Mouse (Mus musculus) retina, embryonic 14.5 days (tissue): ENCODE data around the gene Snx12.

ENCODE experiments used
- DNase-seq: peaks from one replicate; pipeline ENCODE4 v3.0.0-alpha.2; 2015; ENCODE audit warnings: low spot score

Gene Snx12

DNA sequence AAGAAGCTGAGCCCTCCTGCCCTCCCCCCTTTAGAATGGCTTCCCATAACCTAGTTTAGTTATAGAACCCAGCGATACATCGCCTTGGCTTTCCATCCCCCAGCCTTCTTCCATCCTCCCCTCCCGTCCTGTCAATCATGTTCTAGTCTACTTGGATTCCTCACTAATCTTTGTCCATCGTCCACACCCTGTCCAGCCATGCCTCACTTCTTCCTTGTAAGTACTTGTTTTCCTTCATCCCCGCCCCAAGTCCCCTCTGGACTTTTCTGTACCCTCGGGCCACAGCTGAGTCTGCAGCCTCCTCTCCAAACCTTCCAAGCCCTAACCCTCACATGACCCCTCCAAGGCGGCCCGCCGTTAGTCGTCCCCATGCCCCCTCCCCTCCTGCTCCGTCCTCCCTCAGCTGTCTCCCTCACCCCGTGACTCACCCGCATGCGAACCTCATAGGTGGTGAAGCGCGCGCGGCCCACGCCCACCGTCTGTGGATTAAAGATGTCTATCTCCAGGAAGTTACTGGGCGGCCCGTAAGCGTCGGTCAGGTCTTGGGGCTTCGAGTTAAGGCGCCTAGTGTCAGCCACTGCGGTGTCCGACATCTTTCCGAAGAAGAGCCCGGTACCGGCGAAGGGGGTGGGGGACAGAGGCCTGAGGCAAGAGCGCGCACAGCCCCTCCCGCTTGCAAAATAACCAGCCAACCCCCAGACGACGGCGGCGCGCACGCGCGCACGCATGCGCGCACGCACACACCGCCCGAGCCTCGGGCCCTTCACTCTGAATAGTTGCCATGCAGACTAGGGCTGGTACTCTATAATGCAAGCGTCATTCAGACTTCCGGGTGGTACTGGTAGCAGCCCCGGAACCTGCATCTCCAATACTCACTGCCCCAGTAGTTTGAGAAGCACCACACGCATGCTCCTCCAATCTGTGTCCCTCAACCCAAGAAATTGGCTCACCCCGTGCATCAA lies at the start of gene Snx12:
Gene Snx12 (minus strand): TSS at position 730 of the 962 bp plus-strand sequence.
- peak; percentile 89 for DNase-seq

DNA sequence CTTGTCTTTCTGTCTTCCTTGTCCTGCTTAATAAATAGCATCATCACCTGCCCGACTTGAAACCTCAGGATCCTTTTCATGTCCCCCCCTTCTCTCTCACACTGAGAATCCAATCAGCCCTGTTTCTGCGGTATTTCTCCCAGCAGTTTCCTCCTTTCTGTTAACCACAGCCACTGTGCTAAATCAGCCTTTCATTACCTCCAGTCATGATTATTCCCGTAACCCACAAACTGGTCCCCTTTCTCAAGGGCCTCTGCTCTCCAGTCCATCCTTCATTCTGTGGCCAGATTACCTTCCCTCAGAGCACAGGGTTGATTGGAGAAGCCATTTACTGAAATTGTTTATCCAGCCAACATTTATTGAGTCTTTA lies 46.4 kb upstream of the Snx12 start, which contains the start of gene Gm20489:
Gene Gm20489 (minus strand): TSS at position 269 of the 370 bp plus-strand sequence.
- DNase-seq: no peak

DNA sequence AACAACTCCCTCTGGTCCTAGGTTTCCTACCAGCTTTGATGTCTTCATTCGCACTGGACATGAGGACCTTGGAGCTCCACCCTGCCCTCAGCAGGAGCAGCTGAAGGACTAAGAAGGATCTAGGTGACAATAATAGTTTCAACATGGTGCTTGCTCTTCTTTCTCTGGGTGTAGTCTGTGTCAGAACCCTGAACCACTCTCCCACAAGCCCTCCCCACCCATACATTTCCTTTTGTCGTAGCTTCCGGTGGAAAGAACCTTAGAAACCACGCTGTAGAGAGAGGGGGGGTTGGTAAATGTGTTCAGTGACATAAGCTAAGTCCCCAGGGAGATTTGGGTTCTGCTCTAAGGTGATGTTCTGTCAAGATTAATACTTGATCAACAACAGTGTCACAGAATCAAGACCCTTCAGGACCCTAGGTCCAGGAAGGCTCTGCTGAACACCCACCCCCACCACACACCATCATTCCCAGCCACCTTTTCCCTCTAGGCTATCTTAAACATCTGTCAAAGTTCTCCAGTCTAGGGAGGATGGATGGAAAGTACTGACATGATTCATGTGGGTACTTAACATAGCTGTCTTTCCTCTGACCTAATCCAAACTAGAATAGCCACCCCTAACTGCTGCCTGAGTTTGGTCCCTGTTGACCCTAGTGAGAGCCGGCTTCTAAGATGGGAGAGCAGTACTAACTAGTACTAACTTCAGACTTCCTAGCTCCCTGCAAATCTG lies 45.8 kb upstream of the Snx12 start, which contains the start of gene Il2rg:
Gene Il2rg (minus strand): TSS at position 231 of the 730 bp plus-strand sequence.
- DNase-seq: no peak

DNA sequence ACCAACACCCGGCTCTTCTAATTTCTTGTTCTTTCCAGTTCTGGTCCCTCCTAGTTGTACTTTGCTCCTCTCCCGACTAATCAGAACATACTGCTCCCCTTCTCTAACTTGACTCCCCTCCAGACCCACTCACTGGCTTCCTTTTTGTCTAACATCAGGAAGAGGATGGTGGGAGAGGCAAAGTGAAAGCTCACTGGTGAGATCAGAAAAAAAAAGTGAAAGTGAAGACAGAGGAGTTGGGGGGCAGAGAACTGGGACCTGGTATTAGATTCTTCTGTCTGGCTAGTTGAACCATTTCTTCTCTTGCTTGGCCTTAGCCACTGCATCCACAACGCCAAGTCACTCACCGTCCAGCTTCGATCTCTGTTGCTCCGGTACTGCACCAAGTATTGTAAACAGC lies 44.3 kb upstream of the Snx12 start:
- no peak for DNase-seq

DNA sequence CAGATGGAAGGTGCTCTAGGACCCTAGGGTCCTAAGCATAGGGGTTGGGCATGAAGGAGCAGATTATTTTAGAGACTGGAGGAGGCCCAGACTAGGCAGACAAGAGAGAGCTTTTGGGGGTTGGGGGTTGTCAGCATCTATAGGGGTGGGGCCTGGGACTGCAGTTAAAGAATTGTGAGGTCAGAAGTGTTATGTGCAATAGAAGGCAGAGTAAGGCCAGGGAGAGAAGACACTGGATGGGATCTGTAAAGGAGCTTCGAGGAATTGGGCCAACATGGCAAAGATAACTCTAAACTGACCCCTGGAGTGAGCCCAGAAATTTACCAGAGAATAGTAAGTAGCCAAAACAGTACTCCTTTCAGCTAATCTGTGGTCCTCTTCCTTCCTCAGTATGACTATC lies 41.5 kb upstream of the Snx12 start, which contains the start of gene Gm614:
Gene Gm614 (minus strand): TSS at position 101 of the 400 bp plus-strand sequence.
- DNase-seq: no peak

DNA sequence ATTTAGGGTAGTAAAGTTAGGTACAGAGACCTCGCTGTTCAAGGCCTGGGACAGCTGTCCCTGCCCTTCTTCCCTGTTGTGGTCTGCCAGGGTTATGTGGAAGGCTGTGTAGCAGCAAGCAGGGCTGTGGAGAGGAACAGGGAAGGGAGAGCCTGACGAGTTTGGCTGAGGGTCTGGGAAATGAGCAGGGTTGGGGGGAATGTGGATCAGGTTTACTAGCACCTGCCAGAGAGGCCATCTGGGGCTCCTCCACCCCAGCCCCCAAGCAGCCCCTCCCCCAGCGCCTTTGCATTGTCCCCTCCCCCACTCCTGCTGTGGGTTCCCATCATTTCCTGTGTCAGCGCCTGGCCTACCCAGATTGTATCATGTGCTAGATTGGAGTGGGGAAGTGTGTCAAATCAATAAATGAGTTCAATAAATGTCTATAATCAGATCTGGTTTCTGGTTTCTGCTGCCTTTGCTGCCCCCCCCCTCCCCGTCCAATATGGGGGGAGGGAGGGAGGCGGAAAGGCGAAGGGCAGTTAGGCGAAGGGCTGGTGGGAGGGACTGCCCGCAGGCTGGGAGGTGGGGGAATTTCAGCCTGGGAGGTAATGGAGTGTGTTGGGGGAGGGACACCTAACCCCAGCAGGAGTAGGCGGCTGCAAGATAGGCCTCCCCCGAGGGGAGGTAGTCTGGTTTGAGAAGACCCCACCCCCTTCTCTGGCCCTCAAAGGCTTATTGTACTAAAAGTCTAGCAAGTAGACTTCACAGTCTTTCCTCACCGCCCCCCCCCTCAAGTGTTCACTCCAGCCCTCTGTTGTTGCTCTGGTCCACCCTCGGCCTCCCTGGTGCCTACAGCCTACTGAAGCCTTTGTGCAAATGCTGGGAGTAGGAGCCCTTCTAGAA lies 38.3 kb upstream of the Snx12 start:
- DNase-seq: peak; percentile 56

DNA sequence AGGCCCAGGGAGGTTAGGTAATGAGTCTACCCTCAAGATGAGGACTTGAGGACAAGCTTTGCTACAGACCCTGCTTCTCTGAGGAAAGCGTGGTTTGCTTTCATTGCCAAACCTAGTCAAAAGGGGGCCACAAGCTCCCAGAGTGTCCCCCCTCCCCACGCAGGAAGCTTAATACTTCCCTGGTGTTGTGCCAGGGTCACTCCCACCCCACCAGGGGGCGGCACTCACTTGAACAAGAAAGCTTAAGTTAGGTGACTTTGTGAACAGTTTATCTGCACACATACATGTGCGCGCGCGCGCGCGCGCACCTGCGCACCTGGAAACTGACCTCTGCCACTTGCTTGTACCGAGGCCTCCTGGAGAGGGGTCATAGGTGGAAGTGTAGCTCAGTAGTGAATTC lies 34.2 kb upstream of the Snx12 start:
- DNase-seq: no peak

DNA sequence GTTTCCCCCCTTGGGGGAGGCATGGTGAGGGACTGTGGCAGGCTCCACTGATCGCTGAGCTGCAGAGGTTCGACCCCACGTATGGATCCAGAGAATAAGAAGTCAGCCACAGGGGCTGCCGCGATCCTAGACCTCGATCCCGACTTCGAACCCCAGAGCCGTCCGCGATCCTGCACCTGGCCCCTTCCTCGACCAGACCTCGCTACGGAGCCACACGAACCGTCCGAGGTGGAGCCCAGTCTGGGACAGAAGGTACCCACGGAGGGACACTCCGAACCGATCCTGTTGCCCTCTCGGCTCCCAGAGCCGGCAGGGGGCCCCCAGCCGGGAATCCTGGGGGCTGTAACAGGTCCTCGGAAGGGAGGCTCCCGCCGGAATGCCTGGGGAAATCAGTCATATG lies 32.4 kb upstream of the Snx12 start:
- peak; percentile 7 for DNase-seq

DNA sequence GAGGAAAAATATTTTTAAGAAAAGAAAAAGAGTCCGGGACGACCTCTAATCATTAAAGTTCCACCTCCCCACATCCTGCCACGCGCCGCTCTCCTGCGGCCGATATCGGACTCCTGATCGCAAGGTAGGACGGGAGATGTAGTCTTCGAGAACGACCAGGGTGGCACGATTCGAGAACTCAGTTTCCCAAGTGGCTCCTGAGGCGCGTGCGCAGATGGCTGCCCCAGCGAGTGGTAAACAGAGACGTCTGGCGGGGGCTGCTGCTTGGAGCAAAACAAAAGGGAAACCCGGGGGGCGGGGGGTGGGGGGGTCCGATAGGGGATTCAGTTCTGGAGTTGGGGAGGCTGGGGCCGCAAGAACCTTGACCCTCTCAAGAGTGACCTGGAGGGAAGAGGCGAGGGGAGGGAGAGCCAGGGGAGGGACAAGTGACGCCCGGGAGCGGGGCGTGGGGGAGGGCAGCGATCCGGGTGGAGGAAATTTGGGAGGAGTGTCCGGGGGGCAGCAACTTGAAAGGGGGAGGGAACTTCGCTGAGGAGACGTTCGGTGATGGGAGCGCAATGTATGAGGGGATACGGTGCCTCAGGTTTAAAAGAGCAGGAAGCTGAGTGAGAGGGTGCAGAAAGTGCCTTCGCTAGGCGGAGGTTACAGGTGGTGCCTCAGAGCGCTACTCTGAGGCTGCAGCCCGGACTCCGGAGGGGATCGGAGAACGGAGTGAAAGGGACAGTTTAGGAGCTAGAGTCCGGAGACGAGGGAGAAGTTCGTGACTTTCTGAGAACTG lies 31.8 kb upstream of the Snx12 start, which contains the start of gene Foxo4:
Gene Foxo4 (plus strand): TSS at position 577 of the 778 bp plus-strand sequence.
- DNase-seq: peak; percentile 86

DNA sequence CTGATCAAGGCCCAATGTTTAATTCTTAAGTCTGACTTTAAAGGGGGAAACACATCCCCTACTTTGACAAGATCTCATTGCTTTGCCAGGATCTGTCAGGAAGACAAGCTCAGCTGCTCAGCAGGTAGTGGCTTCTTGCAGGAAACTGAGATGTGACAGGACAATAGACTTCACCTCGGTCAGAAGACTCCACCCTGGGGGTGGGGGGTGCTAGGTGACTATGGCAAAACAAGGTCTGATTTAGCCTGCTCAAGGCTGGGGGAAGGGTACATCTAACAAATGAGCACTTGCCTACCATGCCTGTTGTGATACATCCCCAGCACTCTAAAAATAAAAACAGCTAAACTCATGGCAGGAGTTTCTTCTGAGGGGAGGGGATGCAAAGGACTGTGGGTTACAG lies 22.6 kb upstream of the Snx12 start:
- DNase-seq: no peak

DNA sequence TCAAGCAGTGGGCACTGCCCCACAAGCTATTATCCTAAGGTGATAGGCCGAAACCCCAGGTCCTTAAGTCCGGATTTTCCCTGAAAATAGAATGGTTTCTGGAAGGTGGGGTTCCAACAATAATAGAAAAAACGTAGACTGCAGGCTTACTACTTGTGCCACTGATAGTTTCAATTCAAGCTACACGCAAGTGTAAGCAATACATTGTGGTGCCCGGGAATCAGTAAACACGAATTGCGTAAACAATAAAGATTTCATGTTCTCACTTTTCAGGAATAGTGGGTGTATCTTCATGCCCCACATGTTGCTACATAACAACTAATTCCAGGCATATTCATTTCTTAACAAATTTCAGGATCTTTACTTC lies 416 bp upstream of the Snx12 start:
- no peak for DNase-seq

DNA sequence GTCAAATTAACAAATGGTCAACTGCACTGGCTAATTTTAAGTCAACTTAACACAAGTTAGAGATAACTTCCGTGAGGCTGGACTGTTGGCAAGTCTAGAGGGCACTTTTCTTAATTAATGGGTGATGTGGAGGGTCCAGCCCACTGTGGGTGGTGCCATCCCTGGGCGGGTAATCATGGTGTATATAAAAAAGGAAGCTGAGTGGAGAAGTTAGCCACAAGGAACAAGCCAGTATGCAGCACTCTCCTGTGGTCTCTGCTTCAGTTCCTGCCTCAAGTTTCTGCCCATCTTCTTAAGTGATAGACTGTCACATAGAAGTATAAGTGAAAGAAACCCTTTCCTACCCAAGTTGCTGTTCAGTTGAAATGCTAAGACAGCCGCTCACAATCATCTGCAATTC lies 33.1 kb downstream of the Snx12 start:
- no peak for DNase-seq

DNA sequence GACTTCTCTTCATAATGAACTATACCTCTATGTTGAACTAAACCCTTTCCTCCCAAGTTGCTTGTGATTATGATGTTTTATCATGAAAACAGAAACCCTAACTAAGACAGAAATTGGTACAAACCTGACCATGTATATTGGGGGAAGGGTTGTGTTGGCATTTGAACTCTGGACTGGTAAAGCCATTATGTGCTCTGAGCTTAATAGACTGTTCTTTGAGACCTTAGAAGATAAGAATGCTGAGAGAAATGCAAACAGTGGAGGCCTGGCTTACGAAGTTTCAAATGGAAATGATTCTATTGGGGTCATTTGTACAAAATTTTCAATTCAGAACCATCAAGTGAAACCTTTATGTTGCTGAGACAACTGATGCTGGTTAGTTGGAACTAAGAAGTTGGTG lies 34.7 kb downstream of the Snx12 start:
- DNase-seq: no peak

DNA sequence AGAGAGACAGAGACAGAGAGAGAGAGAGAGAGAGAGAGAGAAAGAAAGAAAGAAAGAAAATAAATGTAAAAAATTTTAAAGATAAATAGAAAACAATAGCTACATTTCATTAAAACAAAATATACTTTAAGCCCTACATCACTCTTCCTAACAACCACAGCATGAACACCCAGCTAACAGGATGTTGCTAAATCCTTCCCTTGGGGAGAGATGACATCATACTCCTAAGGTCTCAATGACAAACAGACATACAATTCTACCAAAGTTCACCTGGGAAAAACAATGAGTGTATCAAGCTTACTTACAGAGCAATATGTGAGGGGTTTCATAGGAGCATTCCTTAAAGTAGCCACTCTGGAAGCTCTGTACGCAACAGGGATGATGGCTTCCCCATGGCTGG lies 49.0 kb downstream of the Snx12 start:
- no peak for DNase-seq

DNA sequence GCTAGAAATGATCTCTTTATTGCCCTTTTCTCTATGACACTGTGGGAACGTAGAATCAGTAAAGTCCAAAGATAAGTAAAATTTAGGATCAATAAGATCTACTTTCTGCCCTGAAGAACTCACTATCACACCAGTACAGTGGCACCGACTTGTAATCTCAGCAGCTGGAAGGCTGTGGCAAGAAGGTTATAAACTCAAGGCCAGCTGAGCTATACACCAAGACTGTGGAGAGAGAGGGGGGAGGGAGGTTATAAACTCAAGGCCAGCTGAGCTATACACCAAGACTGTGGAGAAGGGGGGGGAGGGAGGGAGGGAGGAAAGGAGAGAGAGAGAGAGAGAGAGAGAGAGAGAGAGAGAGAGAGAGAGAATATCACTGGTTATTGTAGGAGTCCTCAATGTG lies 53.9 kb downstream of the Snx12 start:
- DNase-seq: no peak

DNA sequence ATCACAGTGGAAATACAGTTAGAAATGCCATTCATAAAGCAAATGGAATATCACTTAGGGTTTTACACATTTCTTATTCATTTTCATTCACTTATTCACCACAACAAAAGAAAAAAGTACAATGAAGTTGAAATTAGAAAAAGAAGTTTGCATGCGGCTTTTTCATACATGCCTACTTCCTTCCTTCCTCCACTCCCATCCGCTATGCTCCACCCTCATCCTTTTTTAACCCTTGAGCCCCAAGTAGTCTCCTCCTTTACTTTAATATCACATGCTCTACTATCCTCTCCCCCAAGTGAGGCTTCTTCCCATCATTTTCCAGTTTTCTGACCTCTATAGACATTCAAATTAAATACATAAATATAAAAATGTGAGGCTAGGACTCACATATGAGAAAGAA lies 58.6 kb downstream of the Snx12 start:
- DNase-seq: no peak

DNA sequence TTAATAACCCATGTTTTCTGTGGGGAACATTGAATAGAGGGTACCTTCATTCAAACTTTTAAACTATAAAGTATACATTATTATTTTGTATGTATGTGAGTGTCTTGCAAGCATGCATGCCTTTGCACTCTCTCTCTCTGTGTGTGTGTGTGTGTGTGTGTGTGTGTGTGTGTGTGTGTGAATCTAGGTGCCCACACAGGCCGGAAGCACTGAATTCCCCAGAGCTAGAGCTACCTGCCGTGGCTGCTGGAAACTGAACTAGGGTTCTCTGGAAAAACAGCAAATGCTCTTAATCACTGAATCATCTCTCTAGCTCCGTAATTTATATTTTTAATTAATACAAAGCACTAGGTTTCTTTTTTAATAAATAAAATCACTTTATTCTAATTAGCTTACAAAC lies 59.1 kb downstream of the Snx12 start:
- DNase-seq: no peak

DNA sequence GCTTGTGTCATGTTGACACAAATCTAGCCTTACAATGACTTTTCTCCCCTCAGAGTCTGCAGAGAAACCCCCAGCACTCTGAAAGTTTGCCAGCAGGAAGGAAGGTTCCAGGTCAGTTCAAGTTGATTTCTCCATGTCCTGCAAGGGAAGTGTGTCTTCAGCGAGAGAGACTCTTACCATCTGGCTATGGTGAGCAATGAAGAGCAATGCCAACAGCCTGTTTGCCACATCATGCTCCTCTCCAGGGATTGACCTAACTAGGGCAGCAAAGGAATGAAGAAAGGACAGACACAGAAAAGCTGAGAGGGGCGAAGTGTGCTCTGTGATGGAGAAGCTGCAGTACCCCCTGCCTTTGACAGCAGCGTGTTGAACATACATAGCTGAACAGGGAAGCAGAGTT lies 59.8 kb downstream of the Snx12 start:
- DNase-seq: no peak

DNA sequence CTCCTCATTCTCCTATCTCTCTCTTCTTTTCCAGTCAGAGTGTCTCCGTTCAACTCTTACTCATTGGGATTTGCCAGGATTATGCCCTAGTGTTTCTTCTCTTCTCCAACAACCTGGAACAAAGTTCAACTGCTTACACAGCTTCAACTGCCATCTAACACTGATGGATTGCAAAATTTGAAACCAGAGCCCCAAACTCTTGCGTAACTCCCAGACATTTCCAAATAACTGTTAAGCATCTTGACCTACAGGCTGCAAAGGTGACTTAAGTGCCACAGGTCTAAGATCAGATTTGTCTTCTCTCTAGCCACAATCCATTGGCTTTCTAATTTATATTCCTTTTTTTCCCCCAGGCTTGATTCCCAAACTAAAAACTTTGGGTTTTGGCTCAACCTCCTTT lies 64.9 kb downstream of the Snx12 start:
- DNase-seq: no peak

DNA sequence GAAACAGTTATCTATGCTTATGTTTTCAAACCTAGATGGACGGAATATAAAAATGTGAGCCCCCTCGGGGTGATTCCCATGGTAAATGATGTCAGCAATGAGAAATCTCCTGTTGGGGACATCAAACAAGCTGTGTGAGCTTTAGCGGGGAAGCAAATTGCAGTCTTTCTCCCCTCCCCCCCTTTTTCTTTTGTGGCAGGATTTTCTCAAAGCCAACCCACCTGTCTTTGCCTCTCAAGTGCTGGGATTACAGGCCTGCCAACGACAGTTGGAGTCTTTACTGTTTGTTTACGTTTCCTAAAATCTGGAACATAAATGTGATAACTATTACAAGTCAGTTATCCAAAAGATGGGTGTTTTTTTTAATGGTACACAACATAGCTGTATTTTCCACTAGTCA lies 66.0 kb downstream of the Snx12 start:
- DNase-seq: peak; percentile 8

DNA sequence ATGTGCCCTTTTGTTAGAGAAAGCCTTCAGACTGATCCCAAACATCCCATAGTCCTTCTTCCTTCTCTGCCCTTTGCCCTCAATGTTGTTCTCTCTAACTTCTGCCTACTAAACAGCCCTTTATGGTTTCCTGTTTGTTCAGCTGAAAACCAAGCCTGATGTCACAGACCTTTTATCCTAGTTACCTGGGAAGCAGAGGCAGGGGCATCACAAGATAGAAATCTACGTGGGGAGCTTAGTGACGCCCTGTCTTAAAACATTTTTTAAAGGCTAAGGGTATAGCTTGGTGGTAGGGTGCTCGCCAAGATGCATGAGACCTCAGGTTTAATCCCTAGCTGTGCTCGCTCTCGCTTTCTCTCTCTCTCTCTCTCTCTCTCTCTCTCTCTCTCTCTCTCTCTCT lies 74.9 kb downstream of the Snx12 start:
- DNase-seq: no peak
